Mouse (Mus musculus): ENCODE results near the gene Rbl2.

Gene Rbl2

GRCm38 (mm10) chr8:91059884-91060510, 9.9 kb upstream of the Rbl2 start:
- Histone ChIP-seq H3K4me1 (replicated peaks; ENCODE audit: low read depth, low read length) (peaks cover 38% of the 10 kb centered on the region), H3K27me3 (ENCODE audit: insufficient read depth, low read length) (no peaks in the 10 kb centered on the region), H3K9me3 (ENCODE audit: low read length) (no peaks in the 10 kb centered on the region), H3K36me3 (ENCODE audit: insufficient read depth, low read length) (peaks cover 16% of the 10 kb centered on the region; the same call in 1 of the 2 replicates), H3K4me3 (replicated peaks; ENCODE audit: low read length) (no peak overlapping the region)
- TF ChIP-seq CTCF (conservative IDR thresholded peaks at IDR 0.05; ENCODE audit: low read length) (no peak), NANOG (IDR thresholded peaks at IDR 0.05; ENCODE audit: borderline replicate concordance, low read length) (no peak), POU5F1 (IDR thresholded peaks at IDR 0.05; ENCODE audit: borderline replicate concordance, low read length) (no peak)

- Histone ChIP-seq H3K36me3 (ENCODE audit: insufficient read depth, low read length) (peaks cover 9% of the 10 kb centered on the region; the same call in 1 of the 2 replicates), H3K27me3 (ENCODE audit: insufficient read depth, low read length) (no peaks in the 10 kb centered on the region), H3K9me3 (ENCODE audit: low read length) (no peaks in the 10 kb centered on the region), H3K4me3 (replicated peaks; ENCODE audit: low read length) (peak overlapping the region; percentile 76), H3K4me1 (replicated peaks; ENCODE audit: low read depth, low read length) (peaks cover 34% of the 10 kb centered on the region)
- TF ChIP-seq POU5F1 (IDR thresholded peaks at IDR 0.05; ENCODE audit: borderline replicate concordance, low read length) (no peak), NANOG (IDR thresholded peaks at IDR 0.05; ENCODE audit: borderline replicate concordance, low read length) (no peak), CTCF (conservative IDR thresholded peaks at IDR 0.05; ENCODE audit: low read length) (no peak)
Observed at GRCm38 (mm10) chr8:91060555-91061471, 9.0 kb upstream of the Rbl2 start.

- Histone ChIP-seq H3K4me1 (replicated peaks; ENCODE audit: low read depth, low read length) (peaks cover 36% of the 10 kb centered on the region), H3K27me3 (ENCODE audit: insufficient read depth, low read length) (no peaks in the 10 kb centered on the region), H3K4me3 (replicated peaks; ENCODE audit: low read length) (no peak overlapping the region), H3K9me3 (ENCODE audit: low read length) (no peaks in the 10 kb centered on the region), H3K36me3 (ENCODE audit: insufficient read depth, low read length) (no peaks in the 10 kb centered on the region)
- TF ChIP-seq POU5F1 (IDR thresholded peaks at IDR 0.05; ENCODE audit: borderline replicate concordance, low read length) (no peak), CTCF (conservative IDR thresholded peaks at IDR 0.05; ENCODE audit: low read length) (no peak), NANOG (IDR thresholded peaks at IDR 0.05; ENCODE audit: borderline replicate concordance, low read length) (no peak)
Observed at GRCm38 (mm10) chr8:91065179-91065578, 4.7 kb upstream of the Rbl2 start.

GRCm38 (mm10) chr8:91069407-91069806, 450 bp upstream of the Rbl2 start:
- peaks cover 51% of the 10 kb centered on the region for H3K4me1 ChIP-seq (replicated peaks; ENCODE audit: low read depth, low read length)
- H3K4me3 ChIP-seq (replicated peaks; ENCODE audit: low read length), result peak overlapping the region; percentile 92
- TF ChIP-seq NANOG (IDR thresholded peaks at IDR 0.05; ENCODE audit: borderline replicate concordance, low read length) (no peak), CTCF (conservative IDR thresholded peaks at IDR 0.05; ENCODE audit: low read length) (no peak), POU5F1 (IDR thresholded peaks at IDR 0.05; ENCODE audit: borderline replicate concordance, low read length) (no peak)
- H3K36me3 ChIP-seq (ENCODE audit: insufficient read depth, low read length), result no peaks in the 10 kb centered on the region
- no peaks in the 10 kb centered on the region for H3K27me3 ChIP-seq (ENCODE audit: insufficient read depth, low read length)
- H3K9me3 ChIP-seq (ENCODE audit: low read length), result no peaks in the 10 kb centered on the region

DNA sequence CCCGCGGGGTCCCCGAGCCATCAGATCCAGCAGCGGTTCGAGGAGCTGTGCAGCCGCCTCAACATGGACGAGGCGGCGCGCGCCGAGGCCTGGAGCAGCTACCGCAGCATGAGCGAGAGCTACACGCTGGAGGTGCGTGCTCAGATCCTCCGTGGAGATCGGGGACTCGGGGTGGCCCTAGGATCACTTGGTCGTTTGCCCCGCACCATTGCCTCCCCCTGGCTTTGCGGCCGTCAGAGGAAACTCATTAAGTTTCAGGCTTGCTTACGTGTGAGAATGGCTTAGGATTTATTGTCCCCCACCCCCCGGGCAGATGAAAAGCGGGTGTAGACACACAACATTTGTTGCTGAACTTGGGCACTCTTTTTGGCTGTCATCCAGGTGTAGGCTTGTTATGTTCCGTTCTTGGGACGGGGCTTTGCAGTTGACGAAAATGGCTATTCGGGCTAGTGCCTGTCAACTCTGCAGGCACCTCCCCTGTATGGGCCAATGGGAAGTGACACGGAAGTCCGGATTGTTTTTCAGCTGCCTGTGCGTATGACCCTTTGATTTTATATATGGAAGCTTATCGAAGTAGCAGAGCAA, 510 bp downstream of the Rbl2 start:
- Histone ChIP-seq H3K4me1 (replicated peaks; ENCODE audit: low read depth, low read length) (peaks cover 51% of the 10 kb centered on the region), H3K4me3 (replicated peaks; ENCODE audit: low read length) (peak overlapping the region; percentile 92), H3K27me3 (ENCODE audit: insufficient read depth, low read length) (no peaks in the 10 kb centered on the region), H3K36me3 (ENCODE audit: insufficient read depth, low read length) (peaks cover 2% of the 10 kb centered on the region; the same call in 1 of the 2 replicates), H3K9me3 (ENCODE audit: low read length) (no peaks in the 10 kb centered on the region)
- TF ChIP-seq POU5F1 (IDR thresholded peaks at IDR 0.05; ENCODE audit: borderline replicate concordance, low read length) (no peak), NANOG (IDR thresholded peaks at IDR 0.05; ENCODE audit: borderline replicate concordance, low read length) (no peak), CTCF (conservative IDR thresholded peaks at IDR 0.05; ENCODE audit: low read length) (no peak)

DNA sequence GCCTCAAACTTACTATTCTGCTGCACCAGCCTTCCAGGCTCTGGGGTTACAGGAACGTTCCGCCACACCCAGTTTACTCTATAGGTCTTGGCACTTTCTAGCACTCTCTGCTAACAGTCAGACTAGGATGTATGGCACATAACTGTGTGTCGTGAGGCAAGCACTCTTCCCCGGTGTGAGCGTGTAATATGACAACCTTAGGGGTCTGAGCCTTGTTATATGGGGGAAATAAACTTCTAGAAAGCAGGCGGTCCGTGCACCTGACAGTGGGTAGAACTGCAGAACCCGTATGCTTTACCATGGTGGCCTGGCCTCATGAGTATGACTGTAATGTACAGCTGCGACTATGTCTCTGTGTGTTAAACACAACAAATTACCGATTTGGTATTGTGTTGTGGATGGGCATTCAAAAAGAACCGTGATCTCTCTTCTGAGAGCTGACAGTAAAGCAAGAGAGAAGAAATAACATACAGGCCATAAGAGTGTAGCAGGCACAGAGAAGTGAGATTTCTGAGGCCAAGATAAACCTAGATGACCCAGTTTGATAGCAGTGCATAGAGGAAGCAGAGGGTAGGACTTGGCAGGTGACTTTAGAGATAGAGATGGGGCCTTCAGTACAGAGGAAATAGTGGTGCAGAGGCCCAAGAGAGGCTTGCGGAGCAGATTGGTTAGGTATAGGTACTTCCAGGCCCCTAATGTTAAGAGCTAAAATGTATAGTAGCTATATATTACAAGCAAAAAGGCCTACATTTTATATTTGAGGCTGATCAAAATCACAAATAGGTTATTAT, 7.4 kb downstream of the Rbl2 start:
- Histone ChIP-seq H3K36me3 (ENCODE audit: insufficient read depth, low read length) (peaks cover 11% of the 10 kb centered on the region), H3K9me3 (ENCODE audit: low read length) (no peaks in the 10 kb centered on the region), H3K4me3 (replicated peaks; ENCODE audit: low read length) (no peak overlapping the region), H3K4me1 (replicated peaks; ENCODE audit: low read depth, low read length) (peaks cover 29% of the 10 kb centered on the region), H3K27me3 (ENCODE audit: insufficient read depth, low read length) (no peaks in the 10 kb centered on the region)
- TF ChIP-seq POU5F1 (IDR thresholded peaks at IDR 0.05; ENCODE audit: borderline replicate concordance, low read length), result no peak
- no peak for TF ChIP-seq NANOG (IDR thresholded peaks at IDR 0.05; ENCODE audit: borderline replicate concordance, low read length)
- TF ChIP-seq CTCF (conservative IDR thresholded peaks at IDR 0.05; ENCODE audit: low read length), result no peak

DNA sequence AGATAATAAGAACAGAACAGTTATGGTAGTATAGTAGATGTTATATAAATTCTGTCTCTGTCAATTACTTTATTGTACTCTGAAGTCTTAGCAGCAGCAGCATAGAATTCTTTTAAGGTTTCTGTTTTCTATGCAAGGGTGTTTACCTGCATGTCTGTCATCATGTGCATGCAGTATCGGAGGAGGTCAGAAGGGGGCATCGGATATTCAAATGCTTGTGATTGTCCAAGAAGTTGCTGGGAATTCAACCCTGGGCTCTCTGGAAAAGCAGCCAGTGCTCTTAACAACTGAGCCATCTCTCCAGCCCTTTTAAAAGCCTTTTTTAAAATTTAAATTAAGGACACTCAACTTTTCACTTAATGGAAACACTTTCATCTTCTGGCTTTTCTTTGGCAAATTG, 9.8 kb downstream of the Rbl2 start:
- Histone ChIP-seq H3K27me3 (ENCODE audit: insufficient read depth, low read length) (no peaks in the 10 kb centered on the region), H3K36me3 (ENCODE audit: insufficient read depth, low read length) (peaks cover 14% of the 10 kb centered on the region), H3K4me3 (replicated peaks; ENCODE audit: low read length) (no peak overlapping the region), H3K4me1 (replicated peaks; ENCODE audit: low read depth, low read length) (peaks cover 19% of the 10 kb centered on the region), H3K9me3 (ENCODE audit: low read length) (no peaks in the 10 kb centered on the region)
- TF ChIP-seq POU5F1 (IDR thresholded peaks at IDR 0.05; ENCODE audit: borderline replicate concordance, low read length), result no peak
- peak; percentile 56 for TF ChIP-seq CTCF (conservative IDR thresholded peaks at IDR 0.05; ENCODE audit: low read length)
- TF ChIP-seq NANOG (IDR thresholded peaks at IDR 0.05; ENCODE audit: borderline replicate concordance, low read length), result no peak

Measured in E14TG2a.4 (cell line).